In genomic region chr1:39735493-39735892, GRCm38 (mm10) we compare ENCODE assay signal across 9 mouse cellular contexts. TPM values are rescaled to one million over a fixed set of nuclear protein-coding genes. Genes with fewer than 3 reads are reported as not detected.
A peak's percentile ranks its signal among the peaks of the same experiment; 100 is the strongest.
DNase-seq lines count a peak whose midpoint lies in the region; ATAC-seq lines count a peak whose summit lies in the region.
"Had no signal": no experiment of that assay in that cellular context is flagged by ENCODE, and none has a peak within 500 bp of the region (broad histone marks: within the 10 kb centered on the region; RNA-seq: fewer than 3 reads in every experiment).

No protein-coding gene starts in this region.

- H3K27me3 ChIP-seq in neural tube, embryonic 11.5 days (ENCODE audit: control insufficient read depth, insufficient read depth, low read length), result no peaks in the 10 kb centered on the region
- H3K27me3 ChIP-seq in stomach, embryonic 16.5 days (ENCODE audit: control insufficient read depth, insufficient read depth, low read length), result no peaks in the 10 kb centered on the region

- H3K4me3 ChIP-seq in neural tube, embryonic 11.5 days (ENCODE audit: low read depth, low read length), result no peak overlapping the region
- H3K4me3 ChIP-seq in stomach, embryonic 16.5 days (replicated peaks; ENCODE audit: low read length), result no peak overlapping the region

- DNase-seq in heart, adult 11 months, result peak; percentile 95
- DNase-seq in heart, postnatal 36 days, result no peak
- no peak for DNase-seq in neural tube, embryonic 11.5 days (ENCODE audit: low spot score)
- no peak for DNase-seq in neural tube, embryonic 10.5 days (ENCODE audit: extremely low spot score, low spot score)
- DNase-seq in liver, result peak; percentile 68
- no peak for DNase-seq in retina, embryonic 14.5 days (ENCODE audit: low spot score)

- no peak for ATAC-seq in neural tube, embryonic 11.5 days (ENCODE audit: insufficient read depth, low FRiP score, low TSS enrichment)
- no peak for ATAC-seq in stomach, embryonic 16.5 days (ENCODE audit: insufficient read depth, low FRiP score)
- ATAC-seq in CD4-positive, CD25-positive, alpha-beta regulatory T cell, adult 4 months, result no peak

- H3K9ac ChIP-seq in neural tube, embryonic 11.5 days (ENCODE audit: low read length), result no peak overlapping the region; the same call in 1 of the 2 replicates
- no peak overlapping the region for H3K9ac ChIP-seq in stomach, embryonic 16.5 days (ENCODE audit: low read length)

- no peaks in the 10 kb centered on the region for H3K36me3 ChIP-seq in neural tube, embryonic 11.5 days (ENCODE audit: control insufficient read depth, insufficient read depth, low read length)
- H3K36me3 ChIP-seq in stomach, embryonic 16.5 days (ENCODE audit: control insufficient read depth, insufficient read depth, low read length), result no peaks in the 10 kb centered on the region

- peaks cover 7% of the 10 kb centered on the region; the same call in 1 of the 2 replicates for H3K4me1 ChIP-seq in neural tube, embryonic 11.5 days (ENCODE audit: control insufficient read depth, insufficient read depth, low read length)
- H3K4me1 ChIP-seq in stomach, embryonic 16.5 days (ENCODE audit: control insufficient read depth, insufficient read depth, low read length), result peaks cover 5% of the 10 kb centered on the region; the same call in 1 of the 2 replicates

- H3K9me3 ChIP-seq in neural tube, embryonic 11.5 days (ENCODE audit: control insufficient read depth, low read length), result no peaks in the 10 kb centered on the region
- H3K9me3 ChIP-seq in stomach, embryonic 16.5 days (replicated peaks; ENCODE audit: control insufficient read depth, low read length), result no peaks in the 10 kb centered on the region

- H3K27ac ChIP-seq in neural tube, embryonic 11.5 days (ENCODE audit: low read depth, low read length), result peak overlapping the region; percentile 74
- peak overlapping the region; percentile 43; the same call in 1 of the 2 replicates for H3K27ac ChIP-seq in stomach, embryonic 16.5 days (ENCODE audit: low read length)

- H3K4me2 ChIP-seq in neural tube, embryonic 11.5 days (ENCODE audit: low read depth), result no peak overlapping the region
- H3K4me2 ChIP-seq in stomach, embryonic 16.5 days (ENCODE audit: low read depth, low read length), result no peak overlapping the region

- intact Hi-C loops in heart, postnatal 36 days (cut with DNase I), result no loop called here

- 75% methylated on average over 2 of the region's 2 CpGs for WGBS in neural tube, embryonic 11.5 days
- WGBS in stomach, embryonic 16.5 days, result 71% methylated on average over 2 of the region's 2 CpGs

RNA-seq across cellular contexts. Expression of gene Rfx8, which starts 14.7 kb away (rescaled TPM):
- total RNA-seq in heart, postnatal 36 days (2021), result under 1 TPM; 0.19 to 0.46 TPM
- 0.15 and 0.22 TPM in 2 replicates for polyA plus RNA-seq in neural tube, embryonic 11.5 days (2014; fragmentation: Nextera tagmentation; extraction: Ambion mirVana)
- polyA plus RNA-seq in stomach, embryonic 16.5 days (2015; fragmentation: Nextera tagmentation; extraction: Ambion mirVana), result 0.19 and 0.26 TPM in 2 replicates
- not detected for polyA plus RNA-seq in CD4-positive, CD25-positive, alpha-beta regulatory T cell, adult 4 months (2017; shearing (Covaris generic))
- total RNA-seq: granulocyte monocyte progenitor cell, adult 5-6 weeks had no signal

Comparison
In these comparisons a context has a peak if more than half of its experiments do, and no peak if none do; other contexts are left out.
1. DNase-seq: peak in heart, adult 11 months (single experiment) and liver (single experiment); none in heart, postnatal 36 days (0 of 2), neural tube, embryonic 11.5 days (single experiment), neural tube, embryonic 10.5 days (single experiment) and retina, embryonic 14.5 days (single experiment).